Mouse (Mus musculus): ENCODE data around the gene Zswim4. TPM values are rescaled to one million over a fixed set of nuclear protein-coding genes. Genes with fewer than 3 reads are reported as not detected.
"Not testable (repeated sequence)": the region's sequence is repeated elsewhere in the genome, so short reads cannot be mapped to it uniquely, and the experiment has no call there.

Gene Zswim4
- polyA plus RNA-seq (2015; fragmentation: Nextera tagmentation; extraction: Ambion mirVana): 9.0 TPM in 2 replicates

- Histone ChIP-seq H3K9ac (peak within 1 kb of the TSS; percentile 83), H3K4me3 (replicated peaks) (peak within 1 kb of the TSS; percentile 77), H3K27ac (peak within 1 kb of the TSS; percentile 78), H3K4me1 (replicated peaks) (peaks cover 15% of the 10 kb centered on the region), H3K9me3 (no peaks in the 10 kb centered on the region), H3K4me2 (replicated peaks) (peak within 1 kb of the TSS; percentile 75), H3K27me3 (replicated peaks) (no peaks in the 10 kb centered on the region), H3K36me3 (no peaks in the 10 kb centered on the region)
- ATAC-seq: peak; percentile 99
- WGBS: 0% methylated on average over 35 of the region's 35 CpGs
Observed at GRCm38 (mm10) chr8:84236998-84237473, at the start of gene Zswim4. TSS of gene Zswim4 (minus strand) at chr8:84237055.

GRCm38 (mm10) chr8:84285665-84286064 is 48.8 kb upstream of the Zswim4 start:
- WGBS: 62% methylated on average over 5 of the region's 5 CpGs
- not testable (repeated sequence) for H3K4me2 ChIP-seq (replicated peaks); H3K4me1 ChIP-seq (replicated peaks)

GRCm38 (mm10) chr8:84284608-84285063 is 47.8 kb upstream of the Zswim4 start:
- Histone ChIP-seq H3K4me2 (replicated peaks) (peak overlapping the region; percentile 51), H3K27me3 (replicated peaks) (no peaks in the 10 kb centered on the region), H3K36me3 (no peaks in the 10 kb centered on the region), H3K27ac (peak overlapping the region; percentile 62; the same call in 1 of the 2 replicates), H3K4me3 (replicated peaks) (0 out of 2 replicates have a peak overlapping the region, but pooled peaks have one; percentile 11), H3K4me1 (replicated peaks) (0 out of 2 replicates have a peak, but pooled peaks cover 3% of the 10 kb centered on the region), H3K9ac (no peak overlapping the region), H3K9me3 (no peaks in the 10 kb centered on the region)
- 16% methylated on average over 9 of the region's 9 CpGs for WGBS
- peak; percentile 28; the same call in 1 of the 2 replicates for ATAC-seq

More at GRCm38 (mm10) chr8:84285665-84286064, 48.8 kb upstream of the Zswim4 start:
- not testable (repeated sequence) for H3K27me3 ChIP-seq (replicated peaks); H3K9me3 ChIP-seq; H3K9ac ChIP-seq; H3K27ac ChIP-seq; H3K36me3 ChIP-seq; H3K4me3 ChIP-seq (replicated peaks); ATAC-seq

GRCm38 (mm10) chr8:84280777-84281176 is 43.9 kb upstream of the Zswim4 start:
- WGBS: 72% methylated on average over 10 of the region's 10 CpGs
- Histone ChIP-seq H3K9me3 (no peaks in the 10 kb centered on the region), H3K36me3 (no peaks in the 10 kb centered on the region), H3K9ac (no peak overlapping the region), H3K4me2 (replicated peaks) (no peak overlapping the region), H3K27ac (no peak overlapping the region), H3K4me1 (replicated peaks) (0 out of 2 replicates have a peak, but pooled peaks cover 3% of the 10 kb centered on the region), H3K27me3 (replicated peaks) (no peaks in the 10 kb centered on the region), H3K4me3 (replicated peaks) (no peak overlapping the region)
- ATAC-seq: no peak

- H3K27me3 ChIP-seq (replicated peaks): no peaks in the 10 kb centered on the region
- no peaks in the 10 kb centered on the region for H3K9me3 ChIP-seq
- no peak for ATAC-seq
- no peak overlapping the region for H3K4me3 ChIP-seq (replicated peaks)
- H3K36me3 ChIP-seq: no peaks in the 10 kb centered on the region
- no peak overlapping the region for H3K27ac ChIP-seq
- no peak overlapping the region for H3K4me2 ChIP-seq (replicated peaks)
- H3K9ac ChIP-seq: no peak overlapping the region
- WGBS: 59% methylated on average over 1 of the region's 1 CpGs
- H3K4me1 ChIP-seq (replicated peaks): no peaks in the 10 kb centered on the region
Observed at GRCm38 (mm10) chr8:84276447-84276846, 39.6 kb upstream of the Zswim4 start.

GRCm38 (mm10) chr8:84273968-84274367 is 37.1 kb upstream of the Zswim4 start:
- H3K36me3 ChIP-seq: no peaks in the 10 kb centered on the region
- WGBS: 73% methylated on average over 3 of the region's 3 CpGs
- H3K27me3 ChIP-seq (replicated peaks): no peaks in the 10 kb centered on the region
- no peak overlapping the region for H3K4me2 ChIP-seq (replicated peaks)
- no peak overlapping the region for H3K9ac ChIP-seq
- no peak overlapping the region for H3K4me3 ChIP-seq (replicated peaks)
- H3K27ac ChIP-seq: no peak overlapping the region
- no peak for ATAC-seq
- H3K4me1 ChIP-seq (replicated peaks): peaks cover 6% of the 10 kb centered on the region
- H3K9me3 ChIP-seq: no peaks in the 10 kb centered on the region

GRCm38 (mm10) chr8:84272302-84272701 is 35.4 kb upstream of the Zswim4 start:
- no peak for ATAC-seq
- WGBS: 79% methylated on average over 4 of the region's 4 CpGs

GRCm38 (mm10) chr8:84269950-84270773 is 33.3 kb upstream of the Zswim4 start, which contains the start of gene Ccdc130:
TSS of gene Ccdc130 (minus strand) at chr8:84270380.
- no peaks in the 10 kb centered on the region for H3K27me3 ChIP-seq (replicated peaks)
- peaks cover 6% of the 10 kb centered on the region for H3K4me1 ChIP-seq (replicated peaks)
- WGBS: under 1% methylated on average over 44 of the region's 44 CpGs
- H3K4me3 ChIP-seq (replicated peaks): peak within 1 kb of the TSS; percentile 70
- peak within 1 kb of the TSS; percentile 76 for H3K4me2 ChIP-seq (replicated peaks)
- peak within 1 kb of the TSS; percentile 37; the same call in 1 of the 2 replicates for H3K27ac ChIP-seq
- H3K9ac ChIP-seq: peak within 1 kb of the TSS; percentile 59
- H3K36me3 ChIP-seq: 0 out of 2 replicates have a peak, but pooled peaks cover 3% of the 10 kb centered on the region
- no peaks in the 10 kb centered on the region for H3K9me3 ChIP-seq
- ATAC-seq: peak; percentile 100

More at GRCm38 (mm10) chr8:84272302-84272701, 35.4 kb upstream of the Zswim4 start:
- peaks cover 6% of the 10 kb centered on the region for H3K4me1 ChIP-seq (replicated peaks)
- H3K27ac ChIP-seq: no peak overlapping the region
- H3K4me3 ChIP-seq (replicated peaks): no peak overlapping the region
- no peaks in the 10 kb centered on the region for H3K36me3 ChIP-seq
- H3K4me2 ChIP-seq (replicated peaks): no peak overlapping the region
- no peaks in the 10 kb centered on the region for H3K9me3 ChIP-seq
- no peaks in the 10 kb centered on the region for H3K27me3 ChIP-seq (replicated peaks)
- H3K9ac ChIP-seq: no peak overlapping the region

- Histone ChIP-seq H3K4me1 (replicated peaks) (peaks cover 12% of the 10 kb centered on the region), H3K27me3 (replicated peaks) (no peaks in the 10 kb centered on the region), H3K9me3 (no peaks in the 10 kb centered on the region), H3K4me3 (replicated peaks) (no peak overlapping the region), H3K4me2 (replicated peaks) (no peak overlapping the region), H3K36me3 (peaks cover 30% of the 10 kb centered on the region), H3K9ac (no peak overlapping the region), H3K27ac (no peak overlapping the region)
- WGBS: 93% methylated on average over 4 of the region's 4 CpGs
- ATAC-seq: no peak
Observed at GRCm38 (mm10) chr8:84261098-84261497, 24.2 kb upstream of the Zswim4 start.

- Histone ChIP-seq H3K9me3 (no peaks in the 10 kb centered on the region), H3K4me2 (replicated peaks) (peak within 1 kb of the TSS; percentile 93), H3K36me3 (peaks cover 35% of the 10 kb centered on the region), H3K9ac (peak within 1 kb of the TSS; percentile 75), H3K27me3 (replicated peaks) (no peaks in the 10 kb centered on the region), H3K4me1 (replicated peaks) (peaks cover 15% of the 10 kb centered on the region), H3K4me3 (replicated peaks) (peak within 1 kb of the TSS; percentile 89), H3K27ac (peak within 1 kb of the TSS; percentile 94)
- peak; percentile 94 for ATAC-seq
- WGBS: under 1% methylated on average over 64 of the region's 64 CpGs
Observed at GRCm38 (mm10) chr8:84256822-84257610, 20.2 kb upstream of the Zswim4 start, which contains the start of gene Mri1. TSS of gene Mri1 (minus strand) at chr8:84257326.

GRCm38 (mm10) chr8:84256458-84256821 is 19.6 kb upstream of the Zswim4 start:
- 12% methylated on average over 6 of the region's 6 CpGs for WGBS
- peaks cover 15% of the 10 kb centered on the region for H3K4me1 ChIP-seq (replicated peaks)
- H3K27ac ChIP-seq: peak overlapping the region; percentile 94
- H3K4me2 ChIP-seq (replicated peaks): peak overlapping the region; percentile 93
- peak overlapping the region; percentile 75 for H3K9ac ChIP-seq
- peak; percentile 68 for ATAC-seq
- H3K27me3 ChIP-seq (replicated peaks): no peaks in the 10 kb centered on the region
- H3K4me3 ChIP-seq (replicated peaks): peak overlapping the region; percentile 89
- peaks cover 39% of the 10 kb centered on the region for H3K36me3 ChIP-seq
- no peaks in the 10 kb centered on the region for H3K9me3 ChIP-seq

GRCm38 (mm10) chr8:84255858-84256257 is 19.0 kb upstream of the Zswim4 start:
- ATAC-seq: no peak
- H3K27ac ChIP-seq: 0 out of 2 replicates have a peak overlapping the region, but pooled peaks have one; percentile 94
- WGBS: 84% methylated on average over 3 of the region's 3 CpGs
- H3K9me3 ChIP-seq: no peaks in the 10 kb centered on the region
- H3K4me3 ChIP-seq (replicated peaks): peak overlapping the region; percentile 89
- H3K4me2 ChIP-seq (replicated peaks): peak overlapping the region; percentile 93
- H3K36me3 ChIP-seq: peaks cover 43% of the 10 kb centered on the region
- H3K9ac ChIP-seq: peak overlapping the region; percentile 75
- H3K4me1 ChIP-seq (replicated peaks): peaks cover 15% of the 10 kb centered on the region
- no peaks in the 10 kb centered on the region for H3K27me3 ChIP-seq (replicated peaks)

Data from intestine, embryonic 15.5 days (tissue).